Mouse (Mus musculus) C2C12 (cell line): ENCODE measurements around the gene Ccser2.

ENCODE experiments used
- CEBPB ChIP-seq: IDR thresholded peaks from one replicate; pipeline ENCODE4 v1.6.1; 2011; ENCODE audit warnings: low read depth, mild to moderate bottlenecking, control low read depth, moderate library complexity
- CTCF ChIP-seq: IDR thresholded peaks from one replicate; pipeline ENCODE4 v1.5.1; 2011; ENCODE audit not compliant: control insufficient read depth, insufficient read depth, insufficient read length
- FOSL1 ChIP-seq: IDR thresholded peaks from one replicate; pipeline ENCODE4 v1.8.0; 2011; ENCODE audit warnings: mild to moderate bottlenecking, low read length; ENCODE audit not compliant: poor library complexity, insufficient read depth, severe bottlenecking
- MAX ChIP-seq: IDR thresholded peaks from one replicate; pipeline ENCODE4 v1.6.1; 2011; ENCODE audit warnings: mild to moderate bottlenecking, control low read depth
- MYOD1 ChIP-seq: IDR thresholded peaks from one replicate; pipeline ENCODE4 v1.6.1; 2011; ENCODE audit warnings: low read depth; ENCODE audit not compliant: control insufficient read depth, insufficient read length
- MYOG ChIP-seq: IDR thresholded peaks from one replicate; pipeline ENCODE4 v1.6.1; 2011; ENCODE audit not compliant: control insufficient read depth, insufficient read length; ENCODE audit errors: extremely low read depth
- USF1 ChIP-seq: IDR thresholded peaks from one replicate; pipeline ENCODE4 v1.6.1; 2011; ENCODE audit warnings: low read depth, mild to moderate bottlenecking, control low read depth, moderate library complexity

- TF ChIP-seq CTCF (no peak), CEBPB (no peak), USF1 (no peak), MAX (no peak), FOSL1 (no peak), MYOD1 (no peak), MYOG (no peak)
Observed at GRCm38 (mm10) chr14:36868769-36869362, 99.7 kb downstream of the Ccser2 start.
